Mouse (Mus musculus) liver, postnatal 0 days (tissue): Measurements from ENCODE around the gene Cep83.

Source experiments
- CTCF ChIP-seq: sonication (generic); IDR thresholded peaks from 2 replicates; pipeline ENCODE4 v1.5.1; 2016; ENCODE audit warnings: antibody characterized with exemption, low read depth
- EP300 ChIP-seq: IDR thresholded peaks from 2 replicates; pipeline ENCODE4 v1.6.1; 2016; ENCODE audit warnings: antibody characterized with exemption, low read depth, mild to moderate bottlenecking

DNA sequence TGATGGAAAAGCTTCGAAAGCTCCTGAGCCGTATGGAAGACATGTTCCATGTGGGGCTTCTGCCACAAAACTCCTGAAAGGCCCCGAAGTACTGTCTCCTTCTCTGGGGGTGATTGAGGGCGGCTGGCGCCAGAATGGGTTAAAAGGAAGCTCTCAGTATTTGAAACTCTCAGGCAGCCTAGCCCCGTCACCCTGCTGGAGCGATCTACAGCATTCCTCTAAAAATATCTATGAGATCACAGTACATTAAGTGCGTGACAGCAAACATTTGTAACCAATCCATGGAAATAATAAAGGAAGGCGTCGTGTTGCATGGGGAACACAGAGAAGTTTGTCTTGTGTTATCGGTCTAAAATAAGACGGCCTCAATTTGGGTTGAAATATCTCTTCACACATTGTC is 138.0 kb downstream of the Cep83 start:
- TF ChIP-seq CTCF: no peak
- TF ChIP-seq EP300: no peak
